Mouse (Mus musculus) retina, postnatal 7 days (tissue): ENCODE data around the gene Prlr.
A peak's percentile ranks its signal among the peaks of the same experiment; 100 is the strongest.

Experiments
- DNase-seq: peaks from one replicate; pipeline ENCODE4 v3.0.0-alpha.2; 2012; ENCODE audit warnings: low read depth, low spot score

The Prlr gene

DNA sequence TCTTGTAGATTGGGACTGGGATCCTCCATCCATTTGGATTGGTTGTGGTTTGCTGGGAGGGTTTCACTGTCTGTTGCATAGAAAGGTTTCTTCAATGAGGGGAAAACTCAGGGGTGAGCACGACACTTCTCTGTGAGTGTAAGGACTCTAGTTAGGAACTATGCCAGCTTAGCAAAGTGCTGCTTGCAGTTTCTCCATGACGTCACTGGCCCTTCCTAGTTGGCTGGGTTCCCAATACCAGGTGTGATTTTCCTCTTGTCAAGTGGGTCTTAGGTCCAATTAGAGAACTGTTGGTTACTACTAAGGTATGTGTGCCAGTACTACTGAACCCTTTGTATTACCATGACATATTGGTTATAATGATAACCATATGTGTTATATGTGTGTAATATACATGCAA is 51.6 kb downstream of the Prlr start:
- no peak for DNase-seq

DNA sequence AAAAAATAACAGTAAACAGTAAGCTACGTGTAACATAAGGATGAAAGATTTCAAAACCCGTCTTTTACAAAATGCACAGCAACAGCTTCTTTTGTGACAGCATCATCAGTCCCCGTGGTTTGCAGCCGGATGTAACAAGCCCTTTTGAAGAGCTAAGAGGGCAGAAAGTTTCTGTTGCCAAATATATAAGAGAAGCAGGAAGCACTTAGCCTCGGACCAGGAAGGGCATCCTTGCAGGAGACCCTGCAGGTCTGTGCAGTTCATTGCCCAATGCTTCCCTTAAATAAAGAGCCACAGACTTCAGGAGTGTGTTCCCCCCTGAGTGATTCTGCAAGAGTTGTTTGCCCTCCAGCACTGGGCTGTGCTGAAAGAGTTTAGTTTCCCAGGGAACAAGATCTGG is 58.9 kb downstream of the Prlr start:
- DNase-seq: no peak

DNA sequence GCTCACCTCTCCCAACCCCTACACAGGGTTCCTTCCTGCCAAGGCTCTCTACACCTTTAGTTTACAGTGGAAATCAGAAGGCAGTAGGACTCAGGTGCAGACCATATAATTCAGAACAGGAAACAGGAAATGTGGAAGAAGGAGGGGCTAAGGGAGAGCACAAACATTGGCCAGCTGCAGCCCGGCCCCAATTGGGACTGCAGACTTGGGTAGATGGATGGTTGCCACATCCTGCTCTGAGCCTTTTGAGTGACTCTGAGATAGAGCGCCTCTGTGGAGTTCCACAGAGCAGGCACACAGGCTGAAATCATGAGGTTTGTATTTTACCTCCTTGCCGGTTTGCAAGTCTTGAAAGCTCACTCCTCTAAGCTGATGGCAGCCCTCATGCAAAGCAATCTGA is 59.8 kb downstream of the Prlr start:
- no peak for DNase-seq

DNA sequence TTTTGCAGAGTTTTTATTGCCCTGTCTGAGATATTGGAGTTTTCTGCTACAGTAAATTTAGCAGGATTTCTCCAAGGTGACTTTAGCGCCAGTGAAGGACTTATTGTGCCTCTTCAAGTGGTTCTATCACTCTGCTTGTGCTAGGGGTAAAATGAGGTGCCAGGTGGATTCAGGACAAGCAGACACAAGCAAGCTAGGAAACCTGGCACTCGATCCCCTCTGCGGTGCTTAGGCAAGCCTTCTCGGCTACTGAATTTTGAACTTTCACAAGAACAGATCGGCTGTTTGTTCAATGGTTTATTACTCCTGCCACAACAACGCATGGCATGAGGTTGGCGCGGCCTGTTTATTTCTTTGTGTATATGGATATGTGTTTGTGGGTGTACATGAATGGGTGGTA is 61.4 kb downstream of the Prlr start:
- no peak for DNase-seq

DNA sequence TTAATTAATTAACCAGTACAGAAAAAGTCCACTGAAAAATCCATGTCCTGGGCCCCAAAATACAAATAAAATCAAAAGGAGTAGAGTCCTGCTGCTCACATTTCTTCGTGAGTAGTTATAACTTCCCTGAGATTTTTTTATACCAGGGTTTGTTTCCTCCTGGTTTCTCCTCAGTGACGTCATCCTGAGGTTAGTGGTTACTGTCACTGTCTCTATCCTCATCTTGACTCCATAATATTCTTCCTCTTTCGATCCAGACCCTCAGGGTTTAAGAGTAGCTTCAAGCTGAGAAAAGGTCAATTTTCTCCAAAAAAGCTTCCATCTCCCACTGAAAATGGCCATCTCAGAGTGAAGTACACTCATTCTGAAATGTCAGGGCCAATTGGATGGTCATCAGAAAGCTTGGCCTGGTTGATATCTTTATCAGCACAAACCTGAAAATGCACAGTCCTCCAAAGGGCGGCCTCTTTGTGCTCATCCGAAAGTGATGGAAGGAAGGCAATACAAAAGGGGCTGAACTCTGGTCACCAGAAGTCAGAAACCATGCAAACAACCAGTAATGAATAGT is 63.3 kb downstream of the Prlr start:
- no peak for DNase-seq

DNA sequence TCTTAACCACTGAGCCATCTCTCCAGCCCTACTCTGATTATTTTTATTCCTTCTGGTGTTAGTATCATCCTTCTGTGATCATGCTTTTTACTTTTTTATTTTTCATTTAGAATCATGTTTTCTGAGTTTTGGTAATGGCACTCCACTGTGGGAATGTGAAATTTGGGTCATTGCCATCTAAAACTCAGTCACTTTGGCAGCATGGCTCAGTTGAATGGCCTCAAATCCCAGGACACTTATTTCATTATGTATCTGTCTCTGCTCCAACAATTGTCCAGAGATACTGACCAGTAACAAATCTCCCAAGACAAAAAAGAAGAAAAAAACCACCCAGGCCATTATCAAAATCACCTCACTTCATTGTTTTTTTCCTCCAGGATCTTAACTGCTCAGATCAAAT is 65.2 kb downstream of the Prlr start:
- DNase-seq: no peak

DNA sequence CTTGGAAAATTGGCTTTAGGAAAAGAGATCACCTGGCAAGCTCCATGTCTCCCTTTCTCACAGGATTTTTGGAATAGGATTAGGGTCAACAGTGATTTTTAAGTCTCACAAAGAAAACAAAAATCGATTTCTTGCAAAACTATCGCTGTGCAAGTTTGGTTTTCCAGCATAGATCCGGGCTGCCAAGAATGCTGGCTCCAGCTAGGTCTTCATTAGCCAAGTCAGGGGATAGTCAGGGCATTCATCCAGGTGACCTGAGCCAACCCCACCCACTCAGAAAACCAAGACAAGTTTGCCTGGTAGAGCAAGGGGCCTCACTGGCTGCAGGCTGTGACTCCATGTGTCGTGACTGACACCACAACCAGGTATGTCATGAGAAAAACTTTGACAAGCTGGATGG is 72.2 kb downstream of the Prlr start:
- DNase-seq: no peak

DNA sequence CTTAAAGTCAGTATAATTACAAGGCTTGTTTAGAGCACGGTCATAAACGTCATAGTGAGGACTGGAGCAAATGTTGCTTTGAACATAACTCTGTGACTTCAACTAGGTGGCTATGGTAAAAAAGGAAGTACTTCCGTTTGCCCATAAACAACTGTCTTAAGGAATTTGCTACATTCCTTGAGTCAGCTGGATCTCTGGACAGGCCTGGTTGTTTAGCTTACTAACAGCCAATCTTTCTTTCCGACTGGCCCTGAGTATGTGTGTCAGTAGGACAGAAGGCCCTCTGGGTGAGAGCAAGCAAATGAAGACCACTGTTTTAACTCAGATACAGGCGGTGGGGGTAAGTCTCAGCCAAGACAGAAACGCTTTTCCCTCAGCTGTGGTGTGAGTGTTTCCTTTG is 73.7 kb downstream of the Prlr start:
- no peak for DNase-seq

DNA sequence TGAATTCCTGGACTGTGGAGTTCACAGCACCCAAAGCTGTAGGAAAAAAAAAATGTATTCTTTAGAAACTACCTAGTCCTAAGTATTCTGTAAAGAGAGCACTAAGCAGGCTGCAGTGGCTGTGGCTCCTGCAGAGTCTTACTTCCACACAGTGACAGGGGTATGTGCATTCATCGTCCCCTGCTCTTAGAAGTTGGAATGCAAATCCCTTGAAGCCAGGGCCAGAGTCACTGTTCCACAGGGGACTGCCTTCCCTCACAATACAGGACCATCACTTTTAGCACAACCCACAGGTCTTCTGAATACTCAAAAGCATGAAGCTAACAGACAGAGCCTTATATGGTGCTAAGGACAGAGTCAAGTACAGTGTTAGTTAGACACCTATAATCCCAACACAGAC is 75.5 kb downstream of the Prlr start:
- no peak for DNase-seq

DNA sequence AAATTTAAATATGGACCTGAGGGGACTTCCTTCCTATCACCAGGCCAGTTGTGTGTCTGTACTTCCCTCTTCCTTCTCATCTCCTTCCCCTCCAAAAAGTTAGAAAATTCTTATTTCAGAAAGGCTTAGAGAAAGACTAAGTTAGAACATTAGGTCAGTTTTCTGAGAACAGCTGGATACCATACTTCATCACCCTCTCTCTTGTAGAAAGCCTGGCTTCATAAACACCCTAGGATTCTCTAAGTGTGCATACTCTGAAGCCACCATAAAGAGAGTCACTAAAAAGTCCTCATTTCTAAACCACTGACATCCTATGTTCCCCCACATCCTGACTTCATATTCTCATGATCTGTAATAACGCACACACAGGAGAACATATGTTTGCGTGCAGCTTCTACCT is 85.2 kb downstream of the Prlr start:
- no peak for DNase-seq

DNA sequence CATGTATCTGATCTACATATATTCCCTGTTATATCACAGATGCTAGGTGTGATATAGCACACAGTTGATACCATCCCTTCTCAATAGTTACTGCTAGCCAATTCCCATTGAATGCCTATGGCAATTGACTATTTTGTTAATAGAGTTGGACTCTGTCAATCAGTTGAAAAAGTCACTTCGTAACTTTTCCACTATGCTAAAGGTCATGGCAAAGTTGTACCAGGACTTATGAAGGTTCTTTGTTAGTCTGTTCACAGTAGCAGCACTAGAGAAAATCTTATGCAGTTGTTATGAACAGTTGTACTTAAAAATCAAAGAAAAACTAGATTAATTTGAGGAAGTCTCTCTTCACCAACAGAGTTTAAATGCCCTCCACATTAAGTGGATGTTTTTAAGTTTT is 85.6 kb downstream of the Prlr start:
- DNase-seq: no peak

DNA sequence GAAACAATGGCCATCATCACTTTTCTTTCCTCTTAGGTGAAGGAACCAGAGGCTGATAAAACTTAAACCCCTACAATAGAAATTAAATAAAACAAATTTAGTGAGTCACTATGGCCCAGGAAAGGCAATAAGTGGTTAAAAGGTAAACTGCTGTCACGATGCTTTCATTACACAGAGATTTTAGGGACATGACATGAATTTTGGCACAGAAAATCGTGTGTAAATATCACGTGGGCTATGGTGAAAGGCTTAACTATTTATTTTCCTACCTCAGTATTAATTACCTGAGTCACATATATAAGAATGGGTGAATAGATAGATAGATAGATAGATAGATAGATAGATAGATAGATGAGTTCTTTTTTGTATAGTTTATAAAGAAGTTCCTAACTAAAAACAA is 86.4 kb downstream of the Prlr start:
- DNase-seq: no peak

DNA sequence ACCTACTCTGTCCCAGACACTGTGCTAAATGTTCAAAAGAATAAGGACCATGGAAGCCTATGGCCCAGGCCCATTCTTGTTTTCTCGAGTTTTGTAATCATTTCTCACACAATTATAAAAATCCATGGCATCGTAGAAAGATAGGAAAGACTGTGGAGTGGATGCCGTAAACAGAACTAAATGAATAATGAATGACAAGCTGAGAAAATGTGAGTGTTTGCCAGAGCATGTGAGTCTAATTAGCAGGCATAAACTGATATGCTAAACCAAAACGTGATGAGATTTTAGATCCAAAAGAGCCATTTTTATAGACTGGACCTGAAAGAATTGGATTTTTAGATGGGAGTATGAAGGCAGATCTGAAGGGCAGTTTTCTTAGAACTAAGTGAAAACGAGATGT is 87.8 kb downstream of the Prlr start:
- DNase-seq: no peak

DNA sequence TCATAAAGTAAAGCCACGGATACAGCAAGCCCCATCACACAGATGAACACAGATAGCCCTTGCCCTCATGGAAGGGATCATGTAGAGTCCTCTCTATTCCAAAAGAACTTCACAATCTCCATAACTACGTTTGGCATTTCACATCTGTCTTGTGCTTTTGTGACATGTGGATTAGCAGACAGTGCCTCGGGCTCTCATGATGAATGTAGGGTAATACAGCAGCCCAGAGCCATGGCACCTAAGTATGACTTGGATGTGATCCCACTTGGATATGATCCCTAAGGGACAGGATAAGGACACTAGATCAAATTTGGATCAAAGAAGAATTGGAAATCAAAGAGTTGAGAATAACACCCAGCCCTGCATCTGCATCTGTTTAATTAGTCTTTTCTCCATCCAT is 90.2 kb downstream of the Prlr start:
- no peak for DNase-seq

DNA sequence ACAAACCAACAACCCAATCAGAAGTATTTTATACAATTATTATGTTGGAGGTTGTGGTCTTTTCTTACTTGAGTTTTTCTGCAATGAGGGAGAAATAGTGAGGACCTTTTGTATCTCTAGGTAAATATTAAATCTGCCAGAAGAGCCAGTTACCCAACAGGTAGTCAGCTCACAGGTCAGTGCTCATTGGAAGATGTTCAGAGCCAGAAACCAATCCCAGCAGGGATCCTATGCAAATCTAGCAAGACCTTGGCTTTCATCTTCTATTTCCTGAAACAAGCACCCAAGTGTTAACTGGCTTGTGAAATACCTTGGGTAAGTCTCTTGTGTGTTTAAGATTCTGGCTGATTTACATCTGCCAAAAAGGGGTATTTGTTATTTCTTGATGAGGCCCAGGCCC is 99.3 kb downstream of the Prlr start:
- no peak for DNase-seq

DNA sequence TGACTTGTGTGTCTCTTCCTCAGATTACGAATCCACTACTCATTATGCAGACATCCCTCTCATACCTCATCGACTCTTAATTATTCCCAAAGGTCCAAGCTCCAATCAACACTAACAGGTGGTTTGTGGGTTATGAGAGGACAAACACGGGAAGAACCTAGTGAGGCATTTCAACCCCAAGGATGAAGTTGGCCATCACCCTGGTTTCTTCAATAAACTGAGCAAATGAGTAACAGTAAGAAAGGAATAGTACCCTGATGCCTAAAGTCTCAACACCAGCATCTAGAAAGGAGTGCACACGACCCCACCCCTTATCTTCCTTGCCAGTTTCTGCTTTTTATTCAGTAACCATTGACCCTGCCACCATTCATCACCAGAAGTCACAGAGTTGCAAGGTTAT is 100.4 kb downstream of the Prlr start:
- DNase-seq: no peak

DNA sequence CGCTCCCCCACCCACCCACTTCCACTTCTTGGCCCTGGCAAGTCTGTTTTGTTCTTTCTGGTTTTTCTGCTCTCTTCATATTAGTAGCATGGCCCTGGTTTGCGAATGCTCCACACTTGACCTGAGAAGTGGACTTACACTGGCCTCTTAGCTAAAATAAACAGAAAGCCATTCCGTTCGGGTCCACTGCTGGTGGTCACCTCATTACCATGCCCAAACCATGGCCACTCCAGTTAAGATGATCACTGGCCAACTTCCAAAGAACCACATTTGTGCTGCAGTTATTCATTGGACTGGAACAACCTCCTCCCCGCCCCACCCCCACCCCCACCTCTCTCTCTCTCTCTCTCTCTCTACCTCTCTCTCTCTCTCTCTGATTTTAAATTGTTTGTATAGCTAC is 104.5 kb downstream of the Prlr start:
- DNase-seq: no peak

DNA sequence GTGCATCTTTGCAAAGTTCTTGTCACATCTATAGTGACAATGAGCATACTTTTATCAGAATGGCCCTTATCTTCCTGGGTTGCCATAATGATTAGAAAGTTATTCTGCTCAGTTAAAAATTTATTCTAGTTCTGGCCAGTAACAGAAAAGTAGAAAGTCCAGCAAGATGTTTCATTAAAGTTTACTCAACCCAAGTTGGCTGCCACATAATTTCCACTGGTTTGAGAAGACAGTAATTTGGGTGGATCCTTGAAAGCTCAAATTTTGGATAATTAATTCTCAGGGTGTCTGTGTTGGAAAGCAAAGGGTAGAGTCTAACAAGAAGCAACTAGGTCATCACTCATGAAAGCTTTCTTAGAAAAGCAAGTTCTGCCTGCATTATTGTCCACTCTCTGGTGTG is 106.6 kb downstream of the Prlr start:
- DNase-seq: no peak

DNA sequence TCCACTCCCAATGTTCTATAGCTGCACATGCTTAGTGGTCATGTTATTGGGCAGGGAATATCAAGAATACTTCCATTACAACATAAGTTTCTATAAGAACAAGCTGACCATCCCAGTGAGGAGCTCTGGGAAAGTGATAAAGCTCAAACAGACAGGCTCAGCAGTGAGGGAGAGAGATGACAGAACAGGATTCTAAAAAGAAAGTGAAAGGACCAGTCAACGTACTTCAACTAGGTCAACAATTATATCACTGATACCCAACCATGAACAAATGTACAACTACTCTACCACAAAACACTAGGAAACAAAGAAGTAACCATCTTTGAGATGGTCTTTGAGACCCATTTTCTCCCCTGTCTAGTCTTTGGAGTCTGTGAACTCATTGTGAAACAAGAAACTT is 119.5 kb downstream of the Prlr start:
- no peak for DNase-seq

DNA sequence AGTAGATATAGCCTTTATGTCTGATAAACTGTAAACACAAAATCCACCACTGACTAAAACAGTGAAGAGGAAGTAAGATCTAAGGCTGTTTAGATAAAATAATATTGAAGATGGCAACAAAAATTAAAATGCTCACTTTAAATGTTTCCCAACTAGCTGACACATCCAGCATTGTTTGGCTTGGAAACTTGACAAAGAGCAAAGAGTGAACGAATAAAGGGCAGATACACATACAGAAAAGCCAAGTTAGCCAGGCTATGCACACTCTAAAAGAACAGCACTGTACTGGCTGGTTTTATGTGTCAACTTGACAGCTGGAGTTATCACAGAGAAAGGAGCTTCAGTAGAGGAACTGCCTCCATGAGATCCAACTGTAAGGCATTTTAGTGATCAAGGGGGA is 121.0 kb downstream of the Prlr start:
- DNase-seq: no peak

DNA sequence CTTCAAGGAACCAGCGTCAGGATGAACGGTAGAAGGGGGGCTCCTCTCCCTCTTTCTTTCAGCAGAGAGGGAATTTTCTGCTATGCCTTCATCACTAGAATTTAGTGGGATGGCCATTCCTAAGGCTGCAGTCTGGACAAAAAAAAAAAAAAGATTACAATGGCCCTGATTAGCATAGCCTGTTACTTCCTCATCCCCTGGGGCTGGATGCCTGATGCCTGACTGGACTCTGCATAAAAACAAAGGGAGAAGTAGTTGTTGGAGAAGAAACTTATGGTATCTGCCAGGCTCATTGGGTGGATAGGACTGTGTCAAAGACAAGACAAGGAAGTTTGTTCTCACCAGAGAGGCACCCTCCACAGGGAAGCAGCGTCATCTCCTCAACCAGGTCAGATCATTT is 122.4 kb downstream of the Prlr start:
- no peak for DNase-seq

DNA sequence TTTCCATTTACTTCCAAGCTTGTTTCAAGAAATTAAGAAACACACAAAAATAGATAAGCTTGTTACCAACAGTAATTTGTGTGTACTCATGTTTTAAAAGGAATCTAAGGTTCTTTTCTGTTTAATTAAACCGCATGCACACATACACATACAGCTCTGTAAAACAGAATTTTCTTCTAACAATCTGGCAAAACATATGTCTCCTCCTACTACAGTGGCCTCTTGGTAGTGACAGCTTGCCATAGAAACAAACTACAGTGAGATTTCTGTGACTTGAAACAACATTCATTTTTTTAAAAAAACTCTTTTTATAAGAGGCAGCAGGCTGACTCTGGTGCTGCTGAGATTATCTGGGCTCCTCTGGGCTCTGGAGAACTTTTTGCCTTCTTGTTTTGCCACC is 129.4 kb downstream of the Prlr start:
- no peak for DNase-seq

DNA sequence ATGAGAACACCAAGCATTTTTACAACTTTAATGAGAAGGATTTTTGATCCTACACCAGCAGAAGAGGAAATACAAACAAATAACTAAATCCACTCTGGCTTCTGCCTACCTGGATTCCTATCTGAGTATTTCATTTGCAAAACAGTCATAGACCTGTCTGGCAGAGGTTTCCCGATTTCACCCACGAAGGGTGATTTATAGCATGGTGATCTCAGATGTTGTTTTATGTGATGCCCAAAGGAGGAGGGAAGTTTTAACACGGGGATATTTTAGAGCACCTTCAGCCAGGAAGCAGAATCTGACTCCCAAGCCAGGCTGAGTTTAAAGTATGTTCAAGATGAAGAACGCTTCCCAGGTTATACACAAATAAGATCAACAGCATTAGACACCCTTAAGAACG is 134.8 kb downstream of the Prlr start:
- DNase-seq: no peak

DNA sequence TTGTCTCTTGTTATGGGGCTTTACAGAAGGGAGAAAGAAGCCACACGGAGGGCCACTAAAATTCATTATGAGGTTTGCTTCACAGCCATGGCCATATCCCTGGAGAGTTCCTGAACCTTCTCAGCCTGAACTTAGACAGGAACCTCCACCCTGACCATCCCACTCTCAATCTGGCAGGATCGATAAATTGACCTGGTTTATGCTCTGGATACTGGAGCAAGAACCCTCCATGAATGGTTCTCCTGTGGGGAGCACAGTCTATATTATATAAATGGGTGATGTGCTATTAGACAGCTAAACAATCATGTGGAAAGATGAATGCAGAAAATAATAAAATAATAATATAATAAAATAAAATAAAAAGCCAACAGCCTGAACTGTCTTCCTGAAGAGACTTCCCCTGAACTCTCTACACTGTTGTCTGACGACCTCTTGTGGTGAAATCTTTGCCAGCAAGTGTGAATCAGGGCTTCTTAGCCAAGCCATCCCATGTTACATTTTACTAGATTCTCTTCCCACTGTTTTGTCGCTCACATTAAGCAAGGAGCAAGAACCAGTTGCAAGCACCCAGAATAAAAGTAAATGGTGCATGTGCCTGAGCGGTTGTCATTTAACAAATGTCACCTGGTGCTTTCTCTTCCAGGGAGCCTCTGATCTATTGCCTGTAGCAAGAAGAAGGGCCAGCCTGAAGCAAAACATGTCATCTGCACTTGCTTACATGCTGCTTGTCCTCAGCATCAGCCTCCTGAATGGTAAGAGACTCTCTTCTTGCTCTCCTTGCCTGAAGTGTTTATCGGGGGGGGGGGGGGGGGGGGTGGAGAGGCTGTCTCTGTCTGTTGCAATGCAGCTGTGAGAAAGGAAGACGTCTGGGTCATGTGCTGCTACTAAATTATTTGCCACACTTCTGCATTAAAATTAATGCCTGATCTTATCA is 136.8 kb downstream of the Prlr start:
- DNase-seq: peak; percentile 9
